Mouse (Mus musculus) forelimb bud, embryonic 11.5 days (tissue): Measurements from ENCODE around the gene Btg2.

ENCODE experiments used
- DNase-seq: peaks from one replicate; pipeline ENCODE4 v3.0.0-alpha.2; 2012; ENCODE audit warnings: low read depth, low spot score

Gene Btg2

GRCm38 (mm10) chr1:134078802-134079476, at the start of gene Btg2:
Btg2 (minus strand) TSS chr1:134079120.
- DNase-seq, result peak; percentile 95

- DNase-seq, result peak; percentile 38
These were observed 43.3 kb upstream of the Btg2 start for GRCm38 (mm10) chr1:134122195-134122594.

- peak; percentile 88 for DNase-seq
These were observed 41.3 kb upstream of the Btg2 start for GRCm38 (mm10) chr1:134120179-134120578.

DNA sequence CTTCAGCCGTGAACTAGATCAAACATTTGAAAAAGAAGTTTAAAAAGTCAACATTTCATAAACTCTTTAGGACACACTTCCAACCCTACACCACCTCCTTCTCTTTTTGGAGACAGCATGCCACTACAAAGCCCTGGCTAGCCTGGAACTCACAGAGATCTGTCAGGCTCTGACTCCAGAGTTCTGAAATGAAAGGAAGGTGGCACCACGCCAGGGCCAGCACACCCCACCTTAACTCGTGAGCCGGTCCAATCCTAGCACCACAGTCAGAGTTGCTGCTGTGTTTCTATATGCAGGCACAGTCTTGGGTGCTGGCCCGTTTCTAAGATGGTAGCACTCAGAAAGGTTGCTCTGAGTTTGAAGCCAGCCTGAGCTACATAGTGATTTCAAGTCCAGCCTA, 38.2 kb upstream of the Btg2 start:
- DNase-seq, result no peak

GRCm38 (mm10) chr1:134115424-134115823, 36.5 kb upstream of the Btg2 start:
- no peak for DNase-seq

DNA sequence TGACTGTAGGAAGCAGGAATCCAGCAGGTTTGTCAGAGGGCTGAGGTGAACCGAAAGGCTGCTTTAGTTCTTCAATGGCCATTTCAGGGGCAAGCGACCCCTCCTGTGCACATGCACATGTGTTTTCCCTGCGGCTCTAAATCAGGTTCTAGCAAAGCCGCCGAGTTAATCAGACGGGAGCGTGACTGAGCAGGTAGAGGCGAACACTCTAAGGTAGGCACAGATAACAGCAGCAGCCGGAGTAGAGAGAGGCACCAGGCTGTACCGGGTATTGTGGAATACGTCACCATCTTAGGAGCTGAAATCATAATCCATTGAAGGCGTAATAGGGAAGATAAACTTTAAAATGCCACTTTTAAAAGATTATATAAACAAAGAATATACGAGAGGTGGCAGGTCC, 35.8 kb upstream of the Btg2 start:
- no peak for DNase-seq

DNA sequence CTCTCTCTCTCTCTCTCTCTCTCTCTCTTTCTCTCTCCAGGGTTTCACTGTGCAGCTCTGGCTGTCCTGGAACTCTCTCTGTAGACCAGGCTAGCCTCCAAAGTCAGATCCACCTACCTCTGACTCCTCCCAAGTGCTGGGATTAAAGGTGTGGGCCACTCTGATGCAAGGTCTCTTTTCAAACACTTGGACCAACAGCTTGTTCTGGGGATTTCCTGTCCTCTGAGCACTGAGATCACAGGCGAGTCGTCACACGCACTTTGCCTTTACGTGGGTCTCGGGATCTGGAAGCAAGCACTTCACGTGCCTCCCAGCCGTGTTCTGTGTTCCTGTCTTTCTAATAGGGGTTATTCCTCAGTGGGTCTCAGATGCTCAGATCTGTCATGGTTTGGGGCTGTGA, 35.1 kb upstream of the Btg2 start:
- no peak for DNase-seq

DNA sequence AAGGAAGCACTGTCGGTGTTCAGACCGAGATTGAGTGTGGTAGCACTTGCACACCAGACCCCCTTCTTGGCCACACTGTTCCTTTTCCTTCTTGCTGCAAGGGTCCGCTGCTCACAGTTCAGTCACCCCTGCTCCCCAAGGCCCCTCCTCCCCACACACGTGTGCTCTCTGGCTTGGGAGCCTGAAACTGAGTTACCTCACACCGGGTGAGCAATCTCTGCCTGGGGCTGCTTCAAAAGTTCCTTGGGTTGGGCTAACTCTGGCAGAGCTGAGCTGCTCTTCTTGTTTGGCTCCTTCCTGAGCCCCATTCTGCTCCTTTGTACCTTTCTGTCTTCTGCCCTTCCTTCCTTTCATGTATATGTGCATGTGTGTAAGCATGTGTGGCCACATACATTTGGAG, 34.6 kb upstream of the Btg2 start:
- DNase-seq, result no peak

DNA sequence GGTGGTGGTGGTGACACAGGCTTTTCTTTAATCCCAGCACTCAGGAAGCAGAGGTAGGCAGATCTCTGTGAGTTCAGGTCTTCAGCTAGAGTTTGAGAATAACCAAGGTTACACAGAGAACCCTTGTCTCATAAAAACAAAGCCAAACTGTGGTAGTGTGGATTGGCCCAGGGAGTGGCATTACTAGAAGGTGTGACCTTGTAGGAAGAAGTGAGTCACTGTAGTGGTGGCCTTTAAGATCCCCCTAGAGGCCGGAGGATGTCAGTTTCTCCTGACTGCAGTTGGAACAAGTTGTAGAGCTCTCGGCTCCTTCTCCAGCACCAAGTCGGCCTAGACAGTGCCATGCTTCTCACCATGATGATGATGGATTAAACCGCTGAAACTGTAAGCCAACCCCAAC, 32.1 kb upstream of the Btg2 start, which contains the start of gene Chit1:
Gene Chit1 (plus strand): TSS at position 264 of the 400 bp plus-strand sequence.
- no peak for DNase-seq

DNA sequence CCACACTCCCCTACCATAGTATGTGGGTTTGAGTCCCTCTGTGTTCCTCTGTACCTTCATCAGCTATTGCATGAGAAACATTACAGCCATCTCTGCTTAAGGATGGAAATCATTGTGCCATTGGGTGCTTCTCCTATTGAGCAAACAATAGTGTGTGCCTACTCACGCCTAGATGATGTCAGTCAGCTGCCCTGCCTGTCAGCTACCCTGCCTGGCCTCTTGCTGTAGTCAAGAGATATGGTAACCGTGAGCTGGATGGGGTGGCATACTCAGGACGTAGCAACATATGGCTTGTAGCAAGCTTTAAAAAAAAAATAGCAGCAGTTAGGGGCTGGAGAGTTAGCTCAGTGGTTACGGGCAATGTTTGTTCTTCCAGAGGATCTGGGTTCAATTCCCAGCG, 31.5 kb upstream of the Btg2 start:
- no peak for DNase-seq

- no peak for DNase-seq
These were observed 31.1 kb upstream of the Btg2 start for GRCm38 (mm10) chr1:134110015-134110414.

GRCm38 (mm10) chr1:134107777-134108176, 28.9 kb upstream of the Btg2 start:
- DNase-seq, result no peak

DNA sequence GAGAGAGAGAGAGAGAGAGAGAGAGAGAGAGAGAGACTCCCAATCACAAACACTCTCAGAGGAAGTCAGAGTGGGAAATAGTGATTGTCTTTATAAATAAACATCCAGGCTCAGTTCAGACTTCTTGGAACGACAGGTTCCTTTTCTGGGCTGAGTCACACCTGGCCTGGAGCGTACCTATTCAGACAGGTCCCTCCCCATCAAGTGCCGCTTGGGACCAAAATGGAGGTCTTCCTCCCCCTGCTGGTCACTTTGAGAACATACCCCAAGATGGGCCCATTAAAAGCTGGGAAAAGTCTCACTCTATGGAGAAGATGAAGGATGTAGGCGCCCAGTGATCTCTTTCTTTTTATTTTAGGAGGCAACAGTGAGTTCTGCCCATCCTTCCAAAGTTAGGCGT, 27.8 kb upstream of the Btg2 start:
- peak; percentile 64 for DNase-seq

DNA sequence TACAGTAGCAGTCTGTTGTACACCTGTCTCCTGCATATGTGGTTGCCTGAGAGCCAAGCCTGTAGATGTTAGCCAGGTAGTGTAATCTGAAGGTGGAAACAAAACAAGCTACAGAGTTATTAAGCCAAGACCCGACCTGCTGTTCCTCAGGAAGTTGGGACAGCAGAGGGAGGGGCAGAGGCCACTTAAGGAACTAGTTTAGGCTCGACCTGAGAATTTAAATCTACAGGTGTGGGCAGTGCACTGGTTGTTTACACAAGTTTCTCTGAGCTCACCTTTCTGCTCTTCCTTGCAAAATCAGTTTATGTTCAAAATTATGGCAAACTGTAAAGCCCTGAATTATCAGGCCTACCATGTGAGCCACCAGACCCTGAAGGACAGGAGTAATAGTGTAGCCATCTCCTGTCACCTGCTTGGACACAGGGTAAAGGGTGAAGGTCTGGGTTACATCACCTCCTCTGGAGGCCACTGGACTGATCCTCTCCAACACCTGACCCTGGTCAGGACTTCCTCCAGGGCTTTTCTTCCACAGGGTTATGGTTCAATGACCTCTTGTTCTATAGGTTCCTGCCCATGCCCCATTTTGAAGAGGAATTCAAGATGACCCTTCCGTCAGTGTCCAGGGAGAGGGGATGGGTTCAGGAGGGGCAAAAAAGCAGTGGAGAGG, 27.0 kb upstream of the Btg2 start:
- no peak for DNase-seq

GRCm38 (mm10) chr1:134105043-134105763, 26.3 kb upstream of the Btg2 start:
- DNase-seq, result no peak

DNA sequence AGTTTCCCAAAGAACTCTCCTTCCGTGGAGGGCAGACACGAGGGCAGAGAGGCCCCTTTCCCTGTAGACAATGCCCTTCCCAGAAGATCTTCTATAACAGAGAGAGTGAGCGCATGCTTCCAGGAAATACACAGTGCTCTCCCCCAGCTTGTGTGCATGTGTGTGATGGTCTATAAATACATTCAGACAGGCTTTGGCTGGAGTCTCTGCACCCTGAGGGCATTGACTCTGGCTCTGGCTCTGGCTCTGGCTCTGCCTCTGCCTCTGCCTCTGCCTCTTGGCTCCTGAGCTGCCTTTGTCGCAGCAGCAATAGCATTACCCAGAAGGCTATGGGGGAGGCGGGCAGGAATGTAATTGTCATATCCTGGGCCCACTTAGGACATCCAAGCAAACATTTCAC, 24.9 kb upstream of the Btg2 start:
- DNase-seq, result no peak

- DNase-seq, result no peak
These were observed 22.7 kb upstream of the Btg2 start for GRCm38 (mm10) chr1:134101593-134101992.

- DNase-seq, result no peak
These were observed 22.0 kb upstream of the Btg2 start for GRCm38 (mm10) chr1:134100928-134101327.

DNA sequence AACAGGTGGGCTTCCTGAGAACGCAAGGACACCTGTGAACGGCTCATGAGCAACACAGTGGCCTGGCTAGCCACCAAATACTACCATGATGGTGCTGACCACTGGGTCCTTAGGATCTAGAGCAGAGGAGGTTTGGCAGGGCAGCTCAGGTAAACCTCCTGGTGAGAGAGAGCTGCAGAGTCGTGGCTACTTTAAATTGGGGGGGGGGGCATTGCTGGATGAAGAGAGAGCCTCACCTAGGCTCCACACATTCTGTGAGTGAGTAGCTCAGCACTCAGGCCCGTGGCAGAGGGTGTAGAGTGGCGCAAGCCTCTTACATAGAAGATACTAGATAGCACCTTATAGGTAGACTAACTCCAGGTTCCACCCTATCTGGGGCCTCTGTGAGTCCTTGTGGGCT, 21.5 kb upstream of the Btg2 start:
- DNase-seq, result no peak

- DNase-seq, result no peak
These were observed 20.8 kb upstream of the Btg2 start for GRCm38 (mm10) chr1:134099516-134100235.

- DNase-seq, result peak; percentile 84
These were observed 20.0 kb upstream of the Btg2 start for GRCm38 (mm10) chr1:134098726-134099515.
